Mouse (Mus musculus) cerebellum, adult 9-10 months (tissue): ENCODE measurements around the gene A630001G21Rik.

Experiments
- DNase-seq: peaks from one replicate; pipeline ENCODE4 v3.0.0; 2022

Gene A630001G21Rik

GRCm38 (mm10) chr1:85766120-85766519, 12.3 kb downstream of the A630001G21Rik start:
- DNase-seq, result no peak

DNA sequence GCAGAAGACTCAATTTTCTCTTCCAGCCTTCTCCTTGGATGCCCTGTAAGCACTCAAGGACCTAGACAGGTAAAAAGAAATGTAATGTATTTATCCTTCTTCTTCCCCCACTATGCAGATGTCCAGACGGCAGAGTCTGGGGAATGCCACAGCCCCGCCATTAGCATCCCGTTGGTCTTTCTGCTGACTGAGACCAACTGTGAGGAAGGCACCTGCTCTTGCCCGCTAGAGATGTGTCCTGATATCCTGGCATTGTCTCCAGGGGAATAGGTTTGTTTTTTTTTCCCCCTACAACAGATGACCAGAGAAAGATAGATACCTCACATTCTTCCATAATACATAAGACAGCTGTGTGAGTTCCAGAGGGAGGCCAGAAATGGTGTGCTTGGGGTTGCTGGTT, 14.2 kb downstream of the A630001G21Rik start:
- no peak for DNase-seq

DNA sequence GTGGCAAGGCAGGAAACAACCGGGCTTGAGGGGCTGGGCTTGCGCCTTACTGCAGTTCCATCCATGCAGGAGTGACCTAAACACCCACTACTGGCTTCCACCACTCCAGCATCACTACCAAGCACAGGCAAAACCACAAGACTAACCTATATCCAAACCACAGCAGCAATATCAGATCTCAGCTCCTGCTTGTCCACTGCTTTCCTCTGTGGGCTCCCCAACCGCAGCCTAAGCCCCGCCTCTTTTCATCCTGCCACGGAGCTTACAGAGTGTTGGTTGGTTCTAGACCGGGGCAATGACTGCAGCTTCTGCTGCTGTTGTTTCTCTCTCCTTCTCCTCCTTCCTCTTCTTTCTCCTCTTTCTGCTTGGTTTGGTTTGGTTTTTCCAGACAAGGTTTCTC, 15.1 kb downstream of the A630001G21Rik start:
- DNase-seq, result no peak

DNA sequence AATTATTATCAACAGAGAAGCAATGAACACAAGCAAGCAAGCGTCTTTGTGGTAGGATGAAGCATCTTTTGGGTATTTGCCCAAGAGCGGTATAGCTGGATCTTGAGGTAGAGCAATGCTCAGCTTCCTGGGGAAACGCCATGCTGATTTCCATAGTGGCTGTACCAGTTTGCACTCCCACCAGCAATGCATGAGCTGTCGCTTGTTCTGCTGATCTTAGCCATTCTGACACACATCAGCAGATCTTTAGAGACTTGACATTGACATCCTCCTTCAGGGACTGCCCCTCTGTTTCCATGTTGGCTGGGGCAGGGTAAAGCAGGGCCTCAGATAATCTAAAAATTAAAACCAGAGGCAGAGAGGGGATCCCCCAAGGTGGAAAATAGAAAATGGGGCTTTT, 16.8 kb downstream of the A630001G21Rik start:
- DNase-seq, result no peak

DNA sequence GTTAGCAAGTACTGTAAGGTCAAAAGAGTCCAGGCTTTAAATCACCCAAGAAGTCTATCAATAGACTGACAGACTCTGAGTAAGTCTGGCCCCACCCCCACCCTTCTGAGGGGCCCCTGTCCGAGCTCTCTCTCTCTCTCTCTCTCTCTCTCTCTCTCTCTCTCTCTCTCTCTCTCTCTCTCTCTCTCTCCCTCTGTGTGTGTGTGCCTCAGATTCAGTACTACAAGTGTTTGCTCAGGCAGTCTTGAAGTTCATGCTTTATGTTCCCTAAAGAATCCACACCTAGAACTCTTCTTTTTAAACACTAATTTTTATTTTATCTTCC, 19.5 kb downstream of the A630001G21Rik start:
- DNase-seq, result no peak

DNA sequence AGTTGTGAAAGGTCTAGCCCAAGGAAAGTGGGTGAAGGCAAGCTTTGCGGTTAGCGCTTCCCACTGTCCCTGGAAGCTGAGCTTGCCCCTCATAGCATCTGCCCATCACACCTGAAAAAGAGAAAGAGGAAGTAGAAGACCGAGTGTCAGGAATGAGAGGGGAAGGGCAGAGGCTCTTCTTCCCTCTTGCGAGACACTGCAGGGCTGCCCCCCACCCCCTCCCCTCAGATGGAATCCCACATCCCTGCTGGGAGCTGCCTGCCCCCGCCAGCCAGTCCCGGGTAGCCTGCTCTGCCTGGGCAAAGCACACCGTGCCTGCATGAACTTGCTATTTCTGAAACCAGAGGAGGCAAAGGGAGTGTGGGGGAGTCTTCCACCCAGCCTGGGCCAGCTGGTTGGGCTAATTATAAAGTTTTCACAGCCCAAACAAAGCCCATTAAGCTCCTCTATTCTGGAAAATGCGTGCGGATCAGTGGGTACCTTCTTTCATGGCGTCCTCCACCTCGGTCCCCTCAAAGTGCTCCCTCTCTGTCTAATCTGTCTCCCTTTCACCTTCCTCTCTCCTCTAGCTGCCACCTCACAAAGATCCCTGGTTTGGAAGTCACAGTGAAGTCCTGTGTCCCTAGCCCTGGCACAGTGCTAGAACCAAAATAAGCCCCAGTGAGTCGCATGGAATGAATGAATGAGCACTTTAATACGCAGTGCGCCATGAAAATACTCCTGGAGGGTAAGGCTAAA, 20.0 kb downstream of the A630001G21Rik start:
- no peak for DNase-seq

GRCm38 (mm10) chr1:85757531-85758230, 20.8 kb downstream of the A630001G21Rik start:
- no peak for DNase-seq

- DNase-seq, result no peak
These were observed 26.3 kb downstream of the A630001G21Rik start for GRCm38 (mm10) chr1:85751932-85752680.

DNA sequence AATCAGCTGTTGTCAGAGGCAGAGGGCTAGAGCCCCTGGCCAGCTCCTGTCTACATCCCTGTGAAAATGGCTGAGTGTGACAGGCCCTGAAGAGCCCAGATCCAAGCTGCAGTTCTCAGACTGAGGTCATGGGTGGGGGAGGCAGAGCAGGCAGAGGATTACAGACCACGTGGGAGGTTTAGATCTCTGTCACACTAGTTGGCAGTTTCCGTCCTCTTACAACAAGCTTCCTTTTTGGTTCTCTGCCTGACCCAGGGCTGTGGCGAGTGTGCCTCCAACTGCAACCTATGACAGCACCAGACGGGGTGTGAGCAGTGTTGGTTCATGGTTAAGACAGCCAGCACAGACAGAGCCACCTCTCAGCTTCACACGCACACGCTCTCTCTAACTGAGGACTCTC, 26.9 kb downstream of the A630001G21Rik start:
- no peak for DNase-seq

- DNase-seq, result no peak
These were observed 27.8 kb downstream of the A630001G21Rik start for GRCm38 (mm10) chr1:85750650-85751049.

DNA sequence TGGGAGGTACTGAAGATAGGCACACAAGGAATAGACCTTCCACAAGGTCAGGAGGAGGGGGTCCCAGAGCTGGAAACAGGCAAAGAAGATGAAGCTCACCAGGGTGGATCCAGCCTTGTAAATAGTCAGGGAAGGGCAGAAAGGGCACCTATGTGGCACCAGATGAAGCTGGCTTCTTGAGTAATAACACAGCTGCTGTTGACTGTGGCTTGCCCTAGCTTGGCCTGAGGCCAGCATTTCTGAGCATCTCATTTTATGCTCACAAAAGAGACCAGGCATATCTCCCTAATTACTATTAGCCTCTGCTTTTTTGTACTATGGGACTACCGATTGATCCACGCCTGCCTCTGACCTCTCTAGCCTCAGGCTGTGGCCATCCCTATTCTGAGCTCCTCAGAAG, 28.6 kb downstream of the A630001G21Rik start:
- DNase-seq, result no peak

DNA sequence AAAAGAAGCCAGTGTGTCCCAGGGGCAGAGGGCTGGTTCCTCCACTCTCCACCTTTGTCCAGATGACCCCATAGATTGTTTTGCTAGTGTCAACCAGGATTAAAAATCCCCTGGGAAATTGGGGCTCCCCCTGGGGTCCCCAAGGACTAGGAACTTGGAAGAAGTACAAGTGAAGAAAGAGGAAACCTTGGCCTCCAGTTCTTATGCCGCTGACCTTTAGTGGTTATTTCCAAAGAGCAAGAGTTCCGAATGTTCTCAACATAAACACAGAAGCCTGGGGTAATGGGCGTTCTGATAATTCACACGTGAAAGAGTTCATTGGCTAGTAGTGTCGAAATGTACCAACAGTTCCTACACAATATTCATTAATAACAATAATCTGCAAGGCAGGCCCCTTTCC, 31.9 kb downstream of the A630001G21Rik start:
- no peak for DNase-seq

DNA sequence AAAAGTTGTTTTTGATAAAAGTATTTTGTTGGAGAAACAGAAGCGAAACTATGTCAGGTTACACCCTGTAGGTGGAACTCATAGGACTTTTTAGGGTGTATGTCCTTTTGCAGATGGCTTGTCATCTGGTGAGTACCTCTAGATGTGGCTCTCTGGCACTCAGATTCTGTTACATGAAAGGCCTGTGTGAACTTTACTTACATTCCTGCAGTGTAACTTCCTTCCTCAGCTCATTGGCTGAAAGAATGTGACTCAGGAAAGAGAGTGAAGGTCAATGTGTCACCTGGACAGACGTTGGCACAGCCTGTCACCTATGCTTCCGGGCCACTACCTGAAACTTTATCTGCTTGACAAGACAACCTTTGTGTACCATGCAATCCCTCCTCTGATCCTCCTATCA, 33.9 kb downstream of the A630001G21Rik start:
- no peak for DNase-seq

- no peak for DNase-seq
These were observed 35.4 kb downstream of the A630001G21Rik start for GRCm38 (mm10) chr1:85742916-85743505.

DNA sequence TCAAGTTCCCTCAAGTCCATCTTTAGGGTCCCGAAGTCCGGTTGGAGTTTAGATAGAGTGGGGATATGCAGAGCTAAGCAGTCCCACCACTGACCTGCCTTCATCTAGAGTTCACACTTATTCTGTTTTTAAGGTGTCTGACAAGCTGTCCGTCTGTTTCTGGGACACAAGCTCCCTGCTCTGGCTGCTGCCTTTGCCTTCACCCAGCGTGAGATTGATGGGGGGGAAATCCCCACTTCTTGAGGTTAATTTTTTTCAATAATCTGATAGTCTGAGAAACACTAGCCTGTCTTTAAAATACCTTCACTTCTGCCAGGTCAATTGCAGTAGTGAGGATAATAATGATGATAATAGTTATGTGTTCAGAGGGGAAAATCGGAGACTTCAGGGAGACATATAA, 36.1 kb downstream of the A630001G21Rik start:
- no peak for DNase-seq

DNA sequence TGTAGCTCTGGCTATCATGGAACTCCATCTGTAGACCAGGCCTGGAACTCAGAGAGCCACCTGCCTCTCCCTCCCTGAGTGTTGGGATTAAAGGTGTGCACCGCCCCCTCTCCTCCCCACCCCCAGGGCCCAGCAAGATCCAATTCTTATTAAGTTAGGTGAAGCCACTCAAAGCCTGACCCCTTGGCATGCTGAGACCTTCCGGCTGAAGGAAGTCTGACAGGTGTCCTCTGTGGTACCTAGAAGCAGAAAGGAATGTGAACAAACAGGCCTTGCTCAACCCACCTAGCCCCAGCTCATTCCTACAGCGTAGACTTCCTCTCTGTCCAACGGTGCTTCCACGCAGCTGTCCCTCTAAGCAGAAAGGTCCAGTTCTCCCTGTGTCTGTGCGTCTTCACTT, 37.5 kb downstream of the A630001G21Rik start:
- DNase-seq, result no peak

DNA sequence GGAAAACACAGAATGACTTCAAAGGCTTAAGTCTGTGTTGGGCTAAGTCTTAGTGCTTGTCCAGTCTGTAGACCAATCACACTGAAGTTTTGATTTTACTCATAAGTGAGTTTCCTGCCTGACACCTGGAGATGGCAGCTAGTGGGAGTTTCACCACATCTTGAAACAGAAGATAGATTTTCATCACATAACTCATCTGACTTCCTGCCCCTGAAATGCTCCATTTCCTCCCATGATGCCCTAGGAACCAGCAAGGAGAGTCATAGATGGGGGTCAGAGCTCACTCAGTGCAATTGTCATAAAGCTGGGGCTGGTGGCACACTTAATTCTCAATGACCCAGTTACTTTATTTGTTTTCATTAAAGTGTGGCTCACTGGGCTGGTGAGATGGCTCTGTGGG, 38.6 kb downstream of the A630001G21Rik start:
- DNase-seq, result no peak

- DNase-seq, result no peak
These were observed 39.4 kb downstream of the A630001G21Rik start for GRCm38 (mm10) chr1:85739000-85739399.

DNA sequence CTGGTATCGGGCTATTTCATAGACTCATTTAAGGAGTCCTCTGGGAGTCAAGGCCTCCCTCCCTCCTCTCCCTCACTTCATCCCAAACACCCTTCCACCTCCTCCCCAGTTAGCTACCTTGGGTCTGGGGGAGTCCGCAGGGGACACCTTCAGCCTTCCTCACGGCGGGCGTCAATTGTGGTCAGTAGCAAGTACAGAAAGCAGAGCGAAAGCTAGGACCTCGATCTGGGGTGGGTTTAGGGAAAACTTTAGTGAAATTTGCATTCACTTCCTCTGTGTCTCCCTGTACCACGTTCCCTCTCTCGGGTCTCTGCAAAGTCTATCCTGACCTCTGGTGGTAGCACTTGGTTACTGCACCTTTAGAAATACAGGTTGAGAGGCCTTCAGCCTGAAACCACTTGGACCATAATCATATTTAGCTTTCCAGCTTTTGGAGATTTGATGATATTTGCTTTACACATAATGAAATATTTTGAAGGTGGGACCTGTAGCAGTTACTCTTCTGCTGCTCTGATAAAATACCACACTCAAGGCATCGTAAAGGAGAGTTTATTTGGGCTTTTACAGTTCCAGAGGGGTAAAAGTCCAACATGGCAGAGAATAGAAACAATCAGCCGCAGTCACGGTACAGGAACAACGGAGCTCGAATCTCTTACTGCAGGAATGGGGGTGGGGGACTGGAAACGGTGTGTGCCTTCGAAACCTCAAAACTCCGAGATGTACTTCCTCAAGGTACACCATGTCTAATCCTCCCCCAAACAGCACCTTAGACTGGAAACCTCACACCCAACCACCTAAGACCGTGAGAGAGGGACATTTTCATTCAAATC, 41.9 kb downstream of the A630001G21Rik start:
- peak; percentile 63 for DNase-seq

- no peak for DNase-seq
These were observed 42.9 kb downstream of the A630001G21Rik start for GRCm38 (mm10) chr1:85735463-85736123.

DNA sequence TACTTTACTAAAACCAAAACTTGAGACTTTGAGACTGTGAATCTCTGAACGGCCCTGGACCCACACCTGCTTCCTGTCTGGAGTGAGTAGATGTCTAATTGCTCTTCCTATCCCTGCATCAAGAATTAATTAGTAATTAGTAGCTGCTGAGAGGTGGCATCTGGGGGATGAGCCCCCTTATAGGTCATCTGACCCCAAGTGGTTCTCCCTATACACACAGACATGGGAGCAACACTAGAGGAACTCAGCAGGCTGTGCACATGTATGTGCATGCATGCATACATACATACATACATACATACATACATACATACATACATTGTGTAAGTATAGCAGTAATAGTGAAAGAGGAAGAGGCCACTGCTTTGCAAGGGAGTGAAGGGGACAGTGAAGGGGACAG, 43.9 kb downstream of the A630001G21Rik start:
- DNase-seq, result no peak

GRCm38 (mm10) chr1:85732581-85732980, 45.9 kb downstream of the A630001G21Rik start:
- DNase-seq, result no peak
